Mouse (Mus musculus) E14TG2a.4 (cell line): ENCODE results near the gene Tekt5.

Source experiments
- CTCF ChIP-seq: conservative IDR thresholded peaks from 2 replicates; pipeline ENCODE4 v1.5.1; 2014; ENCODE audit warnings: low read length
- NANOG ChIP-seq: IDR thresholded peaks from 2 replicates; pipeline ENCODE4 v1.6.1; 2014; ENCODE audit warnings: borderline replicate concordance, low read length, mixed read lengths
- POU5F1 ChIP-seq: IDR thresholded peaks from 2 replicates; pipeline ENCODE4 v1.6.1; 2014; ENCODE audit warnings: low read length, borderline replicate concordance

DNA sequence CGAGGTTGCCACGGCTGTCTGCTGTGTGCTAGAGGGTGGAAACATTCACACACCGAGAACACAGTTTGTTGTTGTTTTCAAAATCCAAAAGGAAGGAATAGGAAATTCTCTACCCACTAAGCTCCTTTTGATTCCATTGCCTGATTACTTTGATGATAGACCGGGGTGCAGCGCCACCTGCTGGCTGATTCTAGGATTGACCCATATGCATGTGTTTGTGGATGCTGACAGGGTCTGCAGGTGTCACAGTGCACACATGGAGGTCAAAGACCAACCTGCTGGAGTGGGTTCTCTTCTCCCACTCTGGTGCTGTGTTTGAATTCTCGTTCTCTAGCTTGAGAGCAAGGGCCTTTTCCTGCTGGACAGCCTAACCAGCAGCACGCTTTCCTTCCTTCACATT is 3.9 kb upstream of the Tekt5 start:
- TF ChIP-seq CTCF, result peak; percentile 82
- no peak for TF ChIP-seq NANOG
- no peak for TF ChIP-seq POU5F1
